Mouse (Mus musculus): Measurements from ENCODE around the gene Micu1. TPM values are rescaled to one million over a fixed set of nuclear protein-coding genes. Genes with fewer than 3 reads are reported as not detected.

Gene Micu1
- polyA plus RNA-seq, 1 experiment from 2014 or later = 88.2 TPM

DNA sequence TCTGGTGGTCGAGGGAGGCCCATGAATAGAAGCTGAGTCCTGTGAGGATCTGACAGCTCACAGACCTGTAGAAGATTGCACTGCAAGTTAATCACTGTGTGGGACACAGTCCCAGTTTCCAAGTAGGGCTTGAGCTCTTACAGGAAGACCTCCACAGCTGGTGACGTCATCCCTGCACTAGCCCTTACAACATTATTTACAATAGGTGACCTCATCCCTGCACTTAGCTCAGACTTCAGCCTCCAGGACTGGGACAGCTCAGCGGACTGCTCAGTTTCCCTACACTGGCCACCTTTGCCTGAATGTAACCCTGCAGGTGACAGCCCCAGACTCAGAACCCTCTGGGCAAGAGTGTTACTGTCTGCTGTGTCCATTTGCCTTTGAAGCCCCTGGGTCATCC is 75.0 kb downstream of the Micu1 start:
- no peak for ATAC-seq (ENCODE audit: insufficient number of reproducible peaks, low FRiP score, low TSS enrichment, low read depth)
- Histone ChIP-seq H3K9ac (no peak overlapping the region), H3K36me3 (no peaks in the 10 kb centered on the region), H3K4me2 (replicated peaks) (no peak overlapping the region), H3K27ac (replicated peaks) (no peak overlapping the region), H3K27me3 (no peaks in the 10 kb centered on the region), H3K4me3 (replicated peaks) (no peak overlapping the region), H3K4me1 (no peaks in the 10 kb centered on the region), H3K9me3 (replicated peaks) (no peaks in the 10 kb centered on the region)
- 81% methylated on average over 3 of the region's 3 CpGs for WGBS

DNA sequence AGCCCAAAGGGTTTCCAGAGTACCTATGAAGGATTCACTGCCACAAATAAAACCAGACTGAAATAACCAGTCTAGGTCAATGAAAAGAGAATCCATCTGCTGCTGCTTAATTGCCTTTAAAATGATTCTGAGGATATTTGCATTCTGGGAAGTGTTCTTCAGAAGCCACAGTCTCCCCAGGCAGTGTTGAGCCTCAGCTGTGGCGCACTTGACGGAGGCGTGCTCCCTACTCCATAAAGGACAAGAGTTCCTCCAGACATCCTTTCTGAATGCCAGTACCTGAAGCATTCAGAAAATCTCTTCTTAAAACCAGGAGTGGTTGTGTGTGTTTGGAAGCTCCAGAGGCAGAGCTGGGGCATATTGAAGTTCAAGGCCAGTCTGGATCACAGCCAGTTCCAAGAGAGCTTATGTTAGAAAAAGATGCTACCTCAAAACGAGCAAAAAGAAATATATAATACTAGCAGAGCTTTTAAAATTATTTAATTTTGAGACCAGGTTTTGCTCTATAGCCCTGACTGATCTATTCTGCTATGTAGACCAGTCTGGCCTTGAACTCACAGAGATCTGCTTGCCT is 75.9 kb downstream of the Micu1 start:
- H3K9me3 ChIP-seq (replicated peaks) = no peaks in the 10 kb centered on the region
- H3K27me3 ChIP-seq = no peaks in the 10 kb centered on the region
- H3K4me3 ChIP-seq (replicated peaks) = no peak overlapping the region
- H3K27ac ChIP-seq (replicated peaks) = no peak overlapping the region
- H3K4me2 ChIP-seq (replicated peaks) = no peak overlapping the region
- no peak overlapping the region for H3K9ac ChIP-seq
- H3K36me3 ChIP-seq = no peaks in the 10 kb centered on the region
- 72% methylated on average over 4 of the region's 4 CpGs for WGBS
- ATAC-seq (ENCODE audit: insufficient number of reproducible peaks, low FRiP score, low TSS enrichment, low read depth) = no peak
- no peaks in the 10 kb centered on the region for H3K4me1 ChIP-seq

DNA sequence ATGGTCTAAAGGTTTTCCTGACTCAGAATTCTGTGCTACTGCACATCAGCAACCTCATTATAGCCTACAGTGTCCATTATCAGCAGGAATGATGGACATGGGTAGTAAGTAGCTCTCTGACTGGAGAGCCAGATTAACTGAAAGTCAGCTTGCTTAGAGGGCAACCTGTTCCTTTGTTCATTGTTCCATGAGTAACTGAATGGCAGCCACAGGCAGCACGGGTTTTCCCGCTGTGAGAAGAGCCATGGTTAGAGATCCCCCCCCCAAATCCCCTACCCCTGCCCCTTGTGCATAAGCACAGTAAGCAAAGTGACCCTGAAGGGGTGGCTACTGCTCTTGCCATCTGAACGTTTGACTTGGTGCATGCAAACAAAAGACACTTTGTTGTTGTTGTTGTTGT is 78.4 kb downstream of the Micu1 start:
- no peaks in the 10 kb centered on the region for H3K27me3 ChIP-seq
- no peaks in the 10 kb centered on the region for H3K9me3 ChIP-seq (replicated peaks)
- H3K9ac ChIP-seq = no peak overlapping the region
- no peak for ATAC-seq (ENCODE audit: insufficient number of reproducible peaks, low FRiP score, low TSS enrichment, low read depth)
- no peak overlapping the region for H3K4me2 ChIP-seq (replicated peaks)
- H3K36me3 ChIP-seq = no peaks in the 10 kb centered on the region
- no peaks in the 10 kb centered on the region for H3K4me1 ChIP-seq
- WGBS = 26% methylated on average over 3 of the region's 3 CpGs
- no peak overlapping the region for H3K4me3 ChIP-seq (replicated peaks)
- H3K27ac ChIP-seq (replicated peaks) = no peak overlapping the region

DNA sequence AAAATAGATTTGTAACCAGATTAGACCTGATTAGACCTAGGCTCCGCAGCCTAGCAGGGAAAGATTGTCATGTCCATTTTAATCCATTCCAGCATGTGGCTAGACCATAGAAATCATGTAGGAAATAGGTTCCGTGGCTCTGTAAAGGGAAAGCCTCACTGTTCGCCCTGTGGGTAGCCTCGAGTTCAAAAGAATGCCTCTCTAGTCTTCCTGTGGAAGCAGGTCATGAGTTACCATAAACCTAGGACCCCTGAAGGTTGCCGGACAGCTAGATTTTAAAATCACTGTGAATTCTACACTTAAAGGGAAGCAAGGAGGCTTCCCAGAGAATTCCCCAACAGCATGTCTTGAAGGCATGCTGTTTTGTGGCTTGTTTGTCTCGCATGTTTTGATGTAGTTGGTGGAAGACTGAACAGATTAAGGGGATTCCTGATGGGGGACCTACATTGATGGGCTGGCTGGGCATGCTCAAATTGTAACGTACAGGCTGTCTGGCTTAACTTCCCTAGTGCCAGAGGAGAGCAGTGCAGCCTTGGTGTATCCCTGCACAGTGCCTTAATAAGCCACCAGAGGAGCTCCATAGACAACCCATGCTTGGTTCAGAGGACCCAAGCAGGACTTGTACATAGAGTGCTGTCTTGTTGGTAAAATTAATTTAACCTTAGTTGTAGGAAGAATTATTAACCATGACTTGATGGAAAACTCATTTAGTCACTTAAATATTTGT is 79.1 kb downstream of the Micu1 start:
- Histone ChIP-seq H3K4me3 (replicated peaks) (no peak overlapping the region), H3K27ac (replicated peaks) (no peak overlapping the region), H3K4me1 (no peaks in the 10 kb centered on the region; the same call in 1 of the 2 replicates), H3K4me2 (replicated peaks) (no peak overlapping the region), H3K36me3 (no peaks in the 10 kb centered on the region), H3K9me3 (replicated peaks) (no peaks in the 10 kb centered on the region), H3K27me3 (no peaks in the 10 kb centered on the region), H3K9ac (no peak overlapping the region)
- no peak for ATAC-seq (ENCODE audit: insufficient number of reproducible peaks, low FRiP score, low TSS enrichment, low read depth)
- WGBS = 47% methylated on average over 7 of the region's 7 CpGs

DNA sequence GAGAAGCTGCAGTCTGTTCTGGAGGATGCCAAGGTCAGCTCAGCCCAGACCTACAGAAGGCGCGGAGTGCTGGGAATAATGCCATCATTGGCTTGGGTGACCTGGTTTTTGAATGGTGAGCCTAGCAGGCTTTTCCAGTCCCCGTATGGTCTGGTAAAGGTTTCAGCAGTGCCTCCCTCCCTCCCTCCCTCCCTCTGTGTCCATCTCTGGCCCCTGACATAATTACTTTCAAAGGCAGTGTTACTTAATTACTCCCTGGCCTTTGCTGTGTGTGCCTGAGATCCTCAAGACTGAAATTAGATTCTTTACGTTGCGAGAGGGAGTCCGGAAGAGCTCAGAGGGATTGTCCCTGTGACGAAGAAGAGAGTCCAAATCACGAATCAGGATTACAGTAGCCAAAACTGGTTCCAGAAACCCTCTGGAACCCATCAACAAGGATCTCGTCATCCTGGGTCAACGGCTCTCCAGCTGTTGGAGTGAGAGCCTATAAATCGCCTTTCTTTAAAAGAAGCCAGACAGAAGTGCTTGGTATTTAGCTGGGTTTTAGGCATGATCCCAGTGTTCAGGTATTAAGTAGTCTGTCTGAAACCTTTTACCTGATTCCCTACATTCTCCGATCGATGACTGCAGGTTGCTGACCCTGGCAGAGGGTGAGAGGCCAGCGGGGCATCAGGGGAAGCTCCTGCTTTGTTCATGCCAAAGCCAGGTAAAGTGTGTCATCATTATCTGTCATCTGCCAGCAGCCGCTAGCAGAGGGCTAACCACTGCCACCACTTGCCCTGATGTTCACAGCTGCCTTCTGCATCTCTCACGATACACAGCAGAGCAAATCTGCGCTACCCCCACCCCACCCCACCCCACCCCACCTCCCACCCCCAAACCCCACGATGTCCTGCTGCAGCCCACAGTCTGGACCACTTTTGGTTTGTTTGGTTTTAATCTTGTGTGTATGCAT is 82.7 kb downstream of the Micu1 start:
- ATAC-seq (ENCODE audit: insufficient number of reproducible peaks, low FRiP score, low TSS enrichment, low read depth) = no peak
- H3K27ac ChIP-seq (replicated peaks) = no peak overlapping the region
- H3K4me2 ChIP-seq (replicated peaks) = no peak overlapping the region
- no peak overlapping the region for H3K9ac ChIP-seq
- 59% methylated on average over 18 of the region's 18 CpGs for WGBS
- H3K4me1 ChIP-seq = no peaks in the 10 kb centered on the region; the same call in 1 of the 2 replicates
- no peaks in the 10 kb centered on the region for H3K27me3 ChIP-seq
- no peaks in the 10 kb centered on the region for H3K9me3 ChIP-seq (replicated peaks)
- H3K4me3 ChIP-seq (replicated peaks) = no peak overlapping the region
- H3K36me3 ChIP-seq = peaks cover 9% of the 10 kb centered on the region; the same call in 1 of the 2 replicates

DNA sequence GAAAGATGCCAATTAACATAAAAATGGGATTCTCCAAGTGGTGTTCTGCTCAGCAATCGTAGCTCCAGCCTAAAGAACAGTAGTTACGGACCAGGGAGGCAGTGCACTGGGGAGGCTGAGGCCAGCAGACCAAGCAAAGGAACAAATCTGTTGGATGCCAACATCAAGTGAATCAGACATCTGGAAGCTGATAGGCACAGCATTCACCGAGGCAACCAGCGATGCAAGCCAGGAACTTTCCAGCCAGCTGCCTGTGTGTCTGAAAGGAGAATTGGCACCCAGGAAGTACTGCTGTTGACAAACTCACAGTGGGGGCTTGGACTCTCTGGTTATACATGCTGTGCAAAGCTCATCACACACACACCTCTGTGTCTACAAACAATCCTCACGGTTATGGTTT is 84.0 kb downstream of the Micu1 start:
- no peak overlapping the region for H3K27ac ChIP-seq (replicated peaks)
- no peaks in the 10 kb centered on the region; the same call in 1 of the 2 replicates for H3K4me1 ChIP-seq
- WGBS = 60% methylated on average over 5 of the region's 5 CpGs
- H3K4me2 ChIP-seq (replicated peaks) = no peak overlapping the region
- H3K9me3 ChIP-seq (replicated peaks) = no peaks in the 10 kb centered on the region
- no peaks in the 10 kb centered on the region for H3K27me3 ChIP-seq
- H3K9ac ChIP-seq = no peak overlapping the region
- H3K36me3 ChIP-seq = peaks cover 18% of the 10 kb centered on the region; the same call in 1 of the 2 replicates
- H3K4me3 ChIP-seq (replicated peaks) = no peak overlapping the region
- no peak for ATAC-seq (ENCODE audit: insufficient number of reproducible peaks, low FRiP score, low TSS enrichment, low read depth)

DNA sequence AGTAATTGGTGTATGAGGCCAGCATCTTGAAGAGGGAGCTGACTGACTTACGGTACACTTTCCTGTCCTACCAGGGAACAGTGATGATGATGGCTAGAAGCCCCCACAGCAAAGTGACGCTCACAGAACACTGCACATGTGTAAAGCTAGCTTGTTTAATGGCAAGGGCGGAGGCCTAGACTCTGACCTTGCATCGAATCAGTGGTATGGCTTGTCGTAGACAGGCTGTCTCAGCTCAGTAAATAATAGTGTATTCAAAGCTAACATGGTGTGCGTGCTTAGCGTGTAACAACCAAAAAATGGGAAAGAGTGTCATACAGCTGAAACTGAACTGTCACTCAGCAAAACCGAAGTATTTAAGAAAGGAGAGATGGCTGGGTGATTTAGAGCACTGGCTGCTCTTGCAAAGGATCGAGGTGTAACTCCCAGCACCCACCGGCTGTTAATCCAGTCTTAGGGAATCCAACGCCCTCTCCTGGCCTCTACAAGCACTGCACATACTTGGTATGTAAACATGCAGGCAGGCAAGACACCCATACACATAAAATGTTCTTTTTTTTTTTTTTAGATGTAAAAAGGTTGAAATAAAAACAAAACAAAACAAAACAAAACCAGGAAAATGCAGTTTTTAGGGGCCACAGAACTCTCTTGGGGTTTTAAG is 85.0 kb downstream of the Micu1 start:
- Histone ChIP-seq H3K27ac (replicated peaks) (no peak overlapping the region), H3K36me3 (peaks cover 21% of the 10 kb centered on the region; the same call in 1 of the 2 replicates), H3K9me3 (replicated peaks) (no peaks in the 10 kb centered on the region), H3K4me3 (replicated peaks) (no peak overlapping the region), H3K4me2 (replicated peaks) (no peak overlapping the region), H3K4me1 (no peaks in the 10 kb centered on the region; the same call in 1 of the 2 replicates), H3K9ac (no peak overlapping the region), H3K27me3 (no peaks in the 10 kb centered on the region)
- WGBS = 75% methylated on average over 11 of the region's 11 CpGs
- no peak for ATAC-seq (ENCODE audit: insufficient number of reproducible peaks, low FRiP score, low TSS enrichment, low read depth)

DNA sequence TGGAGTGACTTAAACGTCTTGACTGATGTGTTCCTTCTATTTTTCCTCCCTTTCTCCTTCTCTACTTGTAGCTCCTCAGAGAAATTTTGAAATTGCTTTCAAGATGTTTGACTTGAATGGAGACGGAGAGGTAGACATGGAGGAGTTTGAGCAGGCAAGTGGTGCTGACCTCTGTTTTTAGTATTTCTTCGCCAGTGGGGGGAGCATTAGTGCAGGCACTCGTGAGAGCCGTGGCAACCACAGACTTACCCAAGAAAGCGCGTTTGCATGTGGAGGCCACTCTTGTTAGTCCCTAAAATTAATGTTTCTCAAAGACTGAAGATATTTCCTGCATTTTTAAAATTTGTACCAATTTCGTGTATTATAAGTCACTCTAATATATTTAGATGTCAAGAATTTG is 85.6 kb downstream of the Micu1 start:
- Histone ChIP-seq H3K36me3 (peaks cover 23% of the 10 kb centered on the region; the same call in 1 of the 2 replicates), H3K9me3 (replicated peaks) (no peaks in the 10 kb centered on the region), H3K4me1 (no peaks in the 10 kb centered on the region; the same call in 1 of the 2 replicates), H3K9ac (no peak overlapping the region), H3K27ac (replicated peaks) (no peak overlapping the region), H3K27me3 (no peaks in the 10 kb centered on the region), H3K4me3 (replicated peaks) (no peak overlapping the region), H3K4me2 (replicated peaks) (no peak overlapping the region)
- WGBS = 80% methylated on average over 8 of the region's 8 CpGs
- ATAC-seq (ENCODE audit: insufficient number of reproducible peaks, low FRiP score, low TSS enrichment, low read depth) = no peak

DNA sequence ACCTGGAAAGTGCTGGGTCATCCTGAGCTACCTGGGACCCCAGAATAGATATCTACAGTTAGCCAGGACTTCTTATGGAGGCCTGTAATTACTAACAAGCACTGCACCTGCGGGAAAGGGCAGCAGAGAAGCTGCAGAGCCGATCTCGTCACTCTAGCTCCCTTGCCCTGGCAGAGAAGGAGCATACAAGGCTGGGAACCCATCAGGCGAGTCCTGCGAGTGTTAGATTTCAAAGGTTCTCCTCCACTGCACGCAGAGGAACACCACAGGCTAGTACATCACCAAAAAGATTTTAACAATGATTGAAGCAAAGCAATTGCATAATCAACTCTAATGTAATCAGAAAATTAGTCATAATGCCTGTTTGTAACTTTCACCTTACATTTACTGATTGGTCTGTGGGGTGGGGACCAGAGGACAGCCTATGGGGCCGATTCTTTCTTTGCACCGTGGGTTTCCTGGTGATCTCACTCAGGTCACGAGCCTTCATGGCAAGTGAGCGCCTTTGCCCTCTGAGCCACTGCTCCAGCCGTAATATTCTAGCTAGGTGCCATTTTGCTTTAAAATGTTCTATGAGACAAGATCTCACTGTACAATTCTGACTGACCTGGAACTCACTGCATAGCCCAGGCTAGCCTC is 88.1 kb downstream of the Micu1 start:
- Histone ChIP-seq H3K36me3 (peaks cover 23% of the 10 kb centered on the region; the same call in 1 of the 2 replicates), H3K27me3 (no peaks in the 10 kb centered on the region), H3K9me3 (replicated peaks) (no peaks in the 10 kb centered on the region), H3K27ac (replicated peaks) (no peak overlapping the region), H3K4me1 (no peaks in the 10 kb centered on the region; the same call in 1 of the 2 replicates), H3K9ac (no peak overlapping the region), H3K4me2 (replicated peaks) (no peak overlapping the region), H3K4me3 (replicated peaks) (no peak overlapping the region)
- 71% methylated on average over 11 of the region's 11 CpGs for WGBS
- no peak for ATAC-seq (ENCODE audit: insufficient number of reproducible peaks, low FRiP score, low TSS enrichment, low read depth)

DNA sequence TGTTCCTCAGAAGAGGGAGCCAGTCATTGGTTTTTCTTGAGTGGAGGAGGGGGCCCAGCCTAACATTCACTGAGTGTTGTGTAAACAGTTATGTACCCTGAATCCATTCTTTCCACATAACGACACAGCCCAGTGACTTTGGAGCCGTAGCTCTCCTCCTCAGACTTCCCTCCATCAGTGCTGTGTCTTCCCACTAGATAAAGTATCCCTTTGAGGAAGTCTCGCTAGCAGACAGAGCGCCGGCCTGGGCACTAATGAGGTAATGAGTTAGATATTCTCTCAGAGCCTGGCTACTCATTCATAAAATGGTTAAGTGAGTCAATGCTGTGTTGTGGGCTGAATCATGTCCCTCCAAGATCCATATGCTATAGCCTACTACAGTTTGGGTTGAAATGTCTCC is 89.6 kb downstream of the Micu1 start:
- Histone ChIP-seq H3K27me3 (no peaks in the 10 kb centered on the region), H3K36me3 (peaks cover 29% of the 10 kb centered on the region; the same call in 1 of the 2 replicates), H3K27ac (replicated peaks) (no peak overlapping the region), H3K9ac (no peak overlapping the region), H3K9me3 (replicated peaks) (no peaks in the 10 kb centered on the region), H3K4me2 (replicated peaks) (no peak overlapping the region), H3K4me3 (replicated peaks) (no peak overlapping the region), H3K4me1 (no peaks in the 10 kb centered on the region)
- no peak for ATAC-seq (ENCODE audit: insufficient number of reproducible peaks, low FRiP score, low TSS enrichment, low read depth)
- 76% methylated on average over 5 of the region's 5 CpGs for WGBS
